Mouse (Mus musculus) E14TG2a.4 (cell line): Measurements from ENCODE around the gene Susd4.

Source experiments
- CTCF ChIP-seq: conservative IDR thresholded peaks from 2 replicates; pipeline ENCODE4 v1.5.1; 2014; ENCODE audit warnings: low read length
- NANOG ChIP-seq: IDR thresholded peaks from 2 replicates; pipeline ENCODE4 v1.6.1; 2014; ENCODE audit warnings: borderline replicate concordance, low read length, mixed read lengths
- POU5F1 ChIP-seq: IDR thresholded peaks from 2 replicates; pipeline ENCODE4 v1.6.1; 2014; ENCODE audit warnings: low read length, borderline replicate concordance

GRCm38 (mm10) chr1:182751301-182751700, 12.4 kb upstream of the Susd4 start:
- no peak for TF ChIP-seq CTCF
- no peak for TF ChIP-seq NANOG
- TF ChIP-seq POU5F1: no peak
